Mouse (Mus musculus) E14TG2a.4 (cell line): ENCODE data around the gene Vasn.

Source experiments
- H3K27me3 ChIP-seq: 2 replicates; pipeline ENCODE4 v1.6.1; 2014; ENCODE audit warnings: low read length, control low read depth; ENCODE audit not compliant: insufficient read depth
- H3K36me3 ChIP-seq: 2 replicates; pipeline ENCODE4 v1.6.1; 2014; ENCODE audit warnings: low read length, control low read depth; ENCODE audit not compliant: insufficient read depth
- H3K4me1 ChIP-seq: replicated peaks from 2 replicates; pipeline ENCODE4 v1.6.1; 2014; ENCODE audit warnings: low read depth, low read length, control low read depth
- H3K4me3 ChIP-seq: replicated peaks from 2 replicates; pipeline ENCODE4 v1.5.1; 2014; ENCODE audit warnings: mild to moderate bottlenecking, low read length
- H3K9me3 ChIP-seq: 2 replicates; pipeline ENCODE4 v1.6.1; 2014; ENCODE audit warnings: low read length, control low read depth
- CTCF ChIP-seq: conservative IDR thresholded peaks from 2 replicates; pipeline ENCODE4 v1.5.1; 2014; ENCODE audit warnings: low read length
- NANOG ChIP-seq: IDR thresholded peaks from 2 replicates; pipeline ENCODE4 v1.6.1; 2014; ENCODE audit warnings: borderline replicate concordance, low read length, mixed read lengths
- POU5F1 ChIP-seq: IDR thresholded peaks from 2 replicates; pipeline ENCODE4 v1.6.1; 2014; ENCODE audit warnings: low read length, borderline replicate concordance

Vasn gene

GRCm38 (mm10) chr16:4658781-4659245, 19.1 kb downstream of the Vasn start:
- H3K36me3 ChIP-seq = peaks cover 43% of the 10 kb centered on the region
- H3K4me1 ChIP-seq = peaks cover 58% of the 10 kb centered on the region
- H3K9me3 ChIP-seq = no peaks in the 10 kb centered on the region
- no peak for TF ChIP-seq NANOG
- peak overlapping the region; percentile 55 for H3K4me3 ChIP-seq
- no peaks in the 10 kb centered on the region for H3K27me3 ChIP-seq

GRCm38 (mm10) chr16:4659326-4659725, 19.6 kb downstream of the Vasn start:
- TF ChIP-seq POU5F1 (no peak), NANOG (no peak), CTCF (no peak)
- Histone ChIP-seq H3K36me3 (peaks cover 39% of the 10 kb centered on the region), H3K9me3 (no peaks in the 10 kb centered on the region), H3K4me3 (peak overlapping the region; percentile 55), H3K4me1 (peaks cover 63% of the 10 kb centered on the region), H3K27me3 (no peaks in the 10 kb centered on the region)

DNA sequence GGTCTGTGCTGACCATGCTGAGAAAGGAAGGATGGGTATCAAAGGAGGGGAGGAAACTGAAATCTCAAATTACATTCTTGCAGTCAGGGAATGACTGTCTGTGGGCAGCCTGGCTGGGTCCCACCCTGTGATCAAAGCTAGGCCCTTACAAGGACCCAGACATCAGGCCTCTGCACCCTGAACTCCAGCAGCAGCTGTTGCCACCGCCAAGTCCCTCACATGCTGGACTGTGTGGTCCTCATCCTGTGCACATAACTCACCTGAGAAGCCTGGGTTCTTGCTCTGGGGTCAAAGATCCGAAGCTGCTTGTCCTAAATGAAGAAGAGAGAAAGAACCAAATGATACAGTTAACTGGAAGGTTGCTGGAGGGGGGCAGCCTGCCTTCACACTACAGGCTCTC, 21.9 kb downstream of the Vasn start:
- Histone ChIP-seq H3K9me3 (no peaks in the 10 kb centered on the region), H3K36me3 (peaks cover 47% of the 10 kb centered on the region), H3K4me1 (peaks cover 49% of the 10 kb centered on the region), H3K4me3 (no peak overlapping the region), H3K27me3 (no peaks in the 10 kb centered on the region)
- TF ChIP-seq CTCF (no peak), POU5F1 (no peak), NANOG (no peak)

DNA sequence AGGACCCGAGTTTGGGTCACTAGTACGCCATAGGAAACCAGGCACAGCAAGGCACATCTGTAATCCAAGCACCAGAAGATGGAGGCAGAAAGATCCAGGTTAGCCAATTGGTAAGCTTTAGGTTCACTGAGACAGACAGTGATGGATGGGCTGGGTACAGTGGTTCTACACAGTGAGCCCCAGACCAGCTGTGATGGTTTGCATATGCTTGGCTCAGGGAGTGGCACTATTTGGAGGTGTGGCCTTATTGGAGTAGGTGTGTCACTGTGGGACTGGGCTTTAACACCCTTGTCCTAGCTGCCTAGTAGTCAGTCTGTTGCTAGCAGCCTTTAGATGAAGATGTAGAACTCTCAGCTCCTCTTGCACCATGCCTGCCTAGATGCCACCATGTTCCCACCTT, 24.1 kb downstream of the Vasn start:
- H3K36me3 ChIP-seq = peaks cover 62% of the 10 kb centered on the region
- TF ChIP-seq CTCF = no peak
- no peak for TF ChIP-seq NANOG
- no peak for TF ChIP-seq POU5F1
- H3K4me1 ChIP-seq = peaks cover 35% of the 10 kb centered on the region
- H3K9me3 ChIP-seq = no peaks in the 10 kb centered on the region
- no peak overlapping the region for H3K4me3 ChIP-seq
- H3K27me3 ChIP-seq = no peaks in the 10 kb centered on the region

GRCm38 (mm10) chr16:4665726-4666125, 26.0 kb downstream of the Vasn start:
- no peak overlapping the region for H3K4me3 ChIP-seq
- peaks cover 72% of the 10 kb centered on the region for H3K36me3 ChIP-seq
- no peaks in the 10 kb centered on the region for H3K27me3 ChIP-seq
- TF ChIP-seq NANOG (no peak), POU5F1 (no peak), CTCF (no peak)
- H3K9me3 ChIP-seq = peaks cover 4% of the 10 kb centered on the region; the same call in 1 of the 2 replicates
- H3K4me1 ChIP-seq = peaks cover 24% of the 10 kb centered on the region

GRCm38 (mm10) chr16:4667190-4667808, 27.6 kb downstream of the Vasn start:
- Histone ChIP-seq H3K4me1 (peaks cover 24% of the 10 kb centered on the region), H3K27me3 (no peaks in the 10 kb centered on the region), H3K36me3 (peaks cover 63% of the 10 kb centered on the region), H3K4me3 (no peak overlapping the region), H3K9me3 (peaks cover 4% of the 10 kb centered on the region; the same call in 1 of the 2 replicates)
- TF ChIP-seq CTCF (peak; percentile 74), NANOG (no peak), POU5F1 (no peak)

DNA sequence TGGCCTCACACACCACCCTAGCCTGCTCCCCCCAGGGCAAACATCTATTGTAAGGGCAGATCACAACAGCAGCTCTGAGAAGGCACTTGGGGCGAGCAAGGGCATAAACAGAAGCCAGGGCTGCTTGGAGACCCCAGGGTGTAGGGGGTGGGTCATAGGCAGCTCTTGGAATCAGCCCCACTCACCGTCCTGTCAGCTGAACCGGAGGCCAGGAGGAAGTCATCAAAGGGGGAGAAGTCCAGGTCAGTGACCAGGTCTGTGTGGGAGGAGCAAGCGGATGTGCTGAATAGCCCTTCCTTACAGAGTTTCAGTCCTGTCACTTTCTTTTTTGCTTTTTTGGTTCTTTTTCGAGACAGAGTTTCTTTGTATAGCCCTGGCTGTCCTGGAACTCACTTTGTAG, 30.6 kb downstream of the Vasn start:
- H3K27me3 ChIP-seq = no peaks in the 10 kb centered on the region
- H3K36me3 ChIP-seq = peaks cover 71% of the 10 kb centered on the region
- TF ChIP-seq NANOG (no peak), POU5F1 (no peak), CTCF (no peak)
- H3K4me3 ChIP-seq = no peak overlapping the region
- H3K9me3 ChIP-seq = peaks cover 4% of the 10 kb centered on the region; the same call in 1 of the 2 replicates
- peaks cover 12% of the 10 kb centered on the region; the same call in 1 of the 2 replicates for H3K4me1 ChIP-seq

GRCm38 (mm10) chr16:4674091-4674490, 34.4 kb downstream of the Vasn start:
- Histone ChIP-seq H3K9me3 (peaks cover 4% of the 10 kb centered on the region; the same call in 1 of the 2 replicates), H3K36me3 (peaks cover 57% of the 10 kb centered on the region), H3K4me1 (peaks cover 21% of the 10 kb centered on the region), H3K4me3 (no peak overlapping the region), H3K27me3 (no peaks in the 10 kb centered on the region)
- TF ChIP-seq CTCF (no peak), NANOG (no peak), POU5F1 (no peak)

DNA sequence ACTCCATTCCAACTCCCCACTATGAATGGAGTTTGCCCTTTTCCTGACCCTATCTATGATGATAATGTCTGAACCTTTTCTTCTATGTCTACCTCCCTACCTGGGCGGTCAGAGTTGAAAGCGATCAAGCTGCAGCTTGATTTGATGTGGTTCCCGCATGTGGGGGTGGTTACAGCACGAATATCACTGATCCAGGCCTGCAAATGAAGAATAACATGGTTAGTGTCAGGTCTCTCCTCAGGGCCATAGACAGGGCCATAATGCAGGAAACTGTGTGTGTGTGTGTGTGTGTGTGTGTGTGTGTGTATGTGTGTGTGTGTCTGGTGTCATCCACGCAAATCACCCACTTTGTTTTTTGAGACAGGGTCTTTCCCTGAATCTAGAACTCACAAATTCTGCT, 37.1 kb downstream of the Vasn start:
- no peak for TF ChIP-seq POU5F1
- TF ChIP-seq CTCF = no peak
- TF ChIP-seq NANOG = no peak
- no peaks in the 10 kb centered on the region for H3K27me3 ChIP-seq
- peaks cover 46% of the 10 kb centered on the region for H3K36me3 ChIP-seq
- H3K4me1 ChIP-seq = peaks cover 24% of the 10 kb centered on the region
- no peak overlapping the region for H3K4me3 ChIP-seq
- no peaks in the 10 kb centered on the region for H3K9me3 ChIP-seq
